Mouse (Mus musculus): ENCODE data around the gene Phldb1. TPM values are rescaled to one million over a fixed set of nuclear protein-coding genes. Genes with fewer than 3 reads are reported as not detected.
"Not testable (repeated sequence)": the region's sequence is repeated elsewhere in the genome, so short reads cannot be mapped to it uniquely, and the experiment has no call there.

Gene Phldb1
- polyA plus RNA-seq, 1 experiment from 2014 or later: 46.1 TPM

- WGBS: 85% methylated on average over 2 of the region's 2 CpGs
- Histone ChIP-seq H3K9ac (no peak overlapping the region), H3K4me3 (no peak overlapping the region), H3K4me2 (replicated peaks) (no peak overlapping the region), H3K4me1 (no peaks in the 10 kb centered on the region), H3K9me3 (0 out of 2 replicates have a peak, but pooled peaks cover 4% of the 10 kb centered on the region), H3K36me3 (peaks cover 13% of the 10 kb centered on the region), H3K27ac (no peak overlapping the region), H3K27me3 (no peaks in the 10 kb centered on the region)
- ATAC-seq (ENCODE audit: low FRiP score, low read depth): no peak
Observed at GRCm38 (mm10) chr9:44644186-44644585, 90.8 kb downstream of the Phldb1 start.

DNA sequence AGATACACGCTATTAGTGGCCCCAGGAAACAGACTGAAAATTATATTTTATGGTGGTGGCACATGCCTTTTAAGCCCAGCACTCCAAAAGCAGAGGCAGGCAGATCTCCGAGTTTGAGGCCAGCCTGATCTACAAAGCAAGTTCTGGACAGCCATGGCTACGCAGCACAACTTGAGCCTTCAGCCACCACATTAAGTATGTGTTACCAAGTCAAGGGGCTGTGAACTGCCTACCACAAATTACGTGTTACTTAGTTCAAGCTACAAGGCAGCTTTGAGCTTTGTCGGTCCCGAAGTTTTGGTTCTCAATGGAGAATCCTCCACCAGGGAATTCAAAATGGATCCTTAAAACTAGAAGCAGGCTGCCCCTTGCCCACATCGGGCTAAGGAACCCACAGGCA lies 91.9 kb downstream of the Phldb1 start:
- Histone ChIP-seq H3K36me3 (peaks cover 21% of the 10 kb centered on the region), H3K4me3 (no peak overlapping the region), H3K4me2 (replicated peaks) (no peak overlapping the region), H3K4me1 (peaks cover 6% of the 10 kb centered on the region; the same call in 1 of the 2 replicates), H3K9ac (no peak overlapping the region), H3K9me3 (0 out of 2 replicates have a peak, but pooled peaks cover 4% of the 10 kb centered on the region), H3K27ac (no peak overlapping the region), H3K27me3 (no peaks in the 10 kb centered on the region)
- no peak for ATAC-seq (ENCODE audit: low FRiP score, low read depth)
- WGBS: 92% methylated on average over 7 of the region's 7 CpGs

DNA sequence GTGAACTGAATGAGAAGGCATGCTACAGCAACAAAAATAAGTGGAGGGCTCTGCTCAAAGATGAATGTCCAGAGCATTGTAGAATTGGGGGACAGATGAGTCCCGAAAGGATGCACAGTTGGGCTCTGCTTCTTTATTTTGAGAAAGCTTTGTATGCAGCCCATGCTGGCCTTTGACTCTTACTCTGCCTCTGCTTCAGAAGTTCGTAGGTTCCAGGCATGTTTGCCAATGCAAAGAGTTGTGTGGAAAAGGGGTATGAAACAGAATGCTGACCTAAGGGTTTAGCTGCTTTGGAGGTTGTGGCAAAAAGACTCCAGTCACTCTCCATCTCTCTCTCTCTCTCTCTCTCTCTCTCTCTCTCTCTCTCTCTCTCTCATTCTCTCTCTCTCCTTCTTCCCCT lies 93.4 kb downstream of the Phldb1 start:
- H3K4me1 ChIP-seq: peaks cover 11% of the 10 kb centered on the region; the same call in 1 of the 2 replicates
- no peak overlapping the region for H3K4me2 ChIP-seq (replicated peaks)
- WGBS: 97% methylated on average over 2 of the region's 2 CpGs
- H3K9me3 ChIP-seq: 0 out of 2 replicates have a peak, but pooled peaks cover 4% of the 10 kb centered on the region
- no peak for ATAC-seq (ENCODE audit: low FRiP score, low read depth)
- H3K27me3 ChIP-seq: no peaks in the 10 kb centered on the region
- no peak overlapping the region for H3K4me3 ChIP-seq
- H3K9ac ChIP-seq: no peak overlapping the region
- H3K36me3 ChIP-seq: peaks cover 35% of the 10 kb centered on the region
- no peak overlapping the region for H3K27ac ChIP-seq

- H3K27me3 ChIP-seq: no peaks in the 10 kb centered on the region
- 94% methylated on average over 3 of the region's 3 CpGs for WGBS
- no peak overlapping the region for H3K27ac ChIP-seq
Observed at GRCm38 (mm10) chr9:44640646-44641357, 94.2 kb downstream of the Phldb1 start.

DNA sequence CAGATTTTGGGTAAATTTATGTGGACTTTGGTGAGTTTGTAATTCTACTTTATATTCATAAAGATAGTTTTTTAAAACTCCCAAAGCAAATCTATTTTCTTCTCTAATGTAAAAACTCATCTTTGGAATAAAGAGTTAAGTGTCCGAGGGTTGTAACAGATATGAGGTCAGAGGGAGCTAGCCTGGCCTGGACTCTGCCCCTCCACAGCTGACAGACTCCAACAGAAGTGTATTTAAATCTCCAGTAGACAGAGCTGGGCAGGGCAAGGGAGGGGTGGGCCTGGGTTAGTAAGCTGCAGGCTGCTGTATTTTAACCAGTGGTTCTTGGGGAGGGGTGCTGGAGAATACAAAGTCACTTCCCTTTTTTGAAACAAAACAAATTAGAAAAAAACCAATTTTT lies 95.0 kb downstream of the Phldb1 start:
- Histone ChIP-seq H3K4me1 (peaks cover 11% of the 10 kb centered on the region; the same call in 1 of the 2 replicates), H3K36me3 (peaks cover 50% of the 10 kb centered on the region)
- H3K4me3 ChIP-seq; ATAC-seq (ENCODE audit: low FRiP score, low read depth); H3K4me2 ChIP-seq (replicated peaks); H3K27me3 ChIP-seq; H3K9ac ChIP-seq; H3K27ac ChIP-seq; H3K9me3 ChIP-seq: not testable (repeated sequence)
- 93% methylated on average over 1 of the region's 1 CpGs for WGBS

More at GRCm38 (mm10) chr9:44640646-44641357, 94.2 kb downstream of the Phldb1 start:
- Histone ChIP-seq H3K4me2 (replicated peaks) (no peak overlapping the region), H3K4me1 (peaks cover 11% of the 10 kb centered on the region; the same call in 1 of the 2 replicates), H3K36me3 (peaks cover 43% of the 10 kb centered on the region), H3K4me3 (no peak overlapping the region), H3K9me3 (0 out of 2 replicates have a peak, but pooled peaks cover 4% of the 10 kb centered on the region), H3K9ac (no peak overlapping the region)
- no peak for ATAC-seq (ENCODE audit: low FRiP score, low read depth)

- ATAC-seq (ENCODE audit: low FRiP score, low read depth); H3K27ac ChIP-seq; H3K4me2 ChIP-seq (replicated peaks); H3K9ac ChIP-seq; H3K27me3 ChIP-seq; H3K9me3 ChIP-seq; H3K4me3 ChIP-seq: not testable (repeated sequence)
- 89% methylated on average over 9 of the region's 9 CpGs for WGBS
- Histone ChIP-seq H3K36me3 (peaks cover 63% of the 10 kb centered on the region), H3K4me1 (peaks cover 11% of the 10 kb centered on the region; the same call in 1 of the 2 replicates)
Observed at GRCm38 (mm10) chr9:44638726-44639125, 96.3 kb downstream of the Phldb1 start.

GRCm38 (mm10) chr9:44637551-44638169 lies 97.3 kb downstream of the Phldb1 start:
- 79% methylated on average over 15 of the region's 15 CpGs for WGBS
- Histone ChIP-seq H3K9ac (no peak overlapping the region), H3K9me3 (0 out of 2 replicates have a peak, but pooled peaks cover 4% of the 10 kb centered on the region), H3K27ac (no peak overlapping the region), H3K4me1 (peaks cover 11% of the 10 kb centered on the region; the same call in 1 of the 2 replicates), H3K27me3 (no peaks in the 10 kb centered on the region), H3K4me3 (no peak overlapping the region), H3K4me2 (replicated peaks) (no peak overlapping the region), H3K36me3 (peaks cover 73% of the 10 kb centered on the region)
- ATAC-seq (ENCODE audit: low FRiP score, low read depth): no peak

Other genes with a start within 250 kb of the Phldb1 start
- gene Cxcr5, start 173.3 kb downstream of the Phldb1 start, polyA plus RNA-seq (2015; fragmentation: Nextera tagmentation; extraction: Ambion mirVana): 0.09 TPM in 1 of 2 replicates, not detected in the other
- gene Ddx6, start 130.3 kb downstream of the Phldb1 start, polyA plus RNA-seq (2015; fragmentation: Nextera tagmentation; extraction: Ambion mirVana): 25.8 and 26.0 TPM in 2 replicates
- gene Treh, start 62.0 kb downstream of the Phldb1 start, polyA plus RNA-seq (2015; fragmentation: Nextera tagmentation; extraction: Ambion mirVana): not detected in 2 replicates
- gene Arcn1, start 32.6 kb upstream of the Phldb1 start, polyA plus RNA-seq (2015; fragmentation: Nextera tagmentation; extraction: Ambion mirVana): 207 and 225 TPM in 2 replicates
- gene Ift46, start 32.7 kb upstream of the Phldb1 start, polyA plus RNA-seq (2015; fragmentation: Nextera tagmentation; extraction: Ambion mirVana): 146 and 152 TPM in 2 replicates
- gene Tmem25, start 64.1 kb upstream of the Phldb1 start, polyA plus RNA-seq (2015; fragmentation: Nextera tagmentation; extraction: Ambion mirVana): 4.9 and 5.1 TPM in 2 replicates
- gene Ttc36, start 67.9 kb upstream of the Phldb1 start, polyA plus RNA-seq (2015; fragmentation: Nextera tagmentation; extraction: Ambion mirVana): 0.47 TPM in 1 of 2 replicates, not detected in the other
- gene Kmt2a, start 146.1 kb upstream of the Phldb1 start, polyA plus RNA-seq (2015; fragmentation: Nextera tagmentation; extraction: Ambion mirVana): 18.0 and 20.3 TPM in 2 replicates
- 613 and 626 TPM in 2 replicates for gene Atp5l, start 185.5 kb upstream of the Phldb1 start, polyA plus RNA-seq (2015; fragmentation: Nextera tagmentation; extraction: Ambion mirVana)
- gene Ube4a, start 230.4 kb upstream of the Phldb1 start, polyA plus RNA-seq (2015; fragmentation: Nextera tagmentation; extraction: Ambion mirVana): 27.0 and 27.3 TPM in 2 replicates
- 0.50 and 0.61 TPM in 2 replicates for gene Cd3g, start 245.2 kb upstream of the Phldb1 start, polyA plus RNA-seq (2015; fragmentation: Nextera tagmentation; extraction: Ambion mirVana)
- 0.15 TPM in 1 of 2 replicates, not detected in the other for gene Cd3d, start 246.6 kb upstream of the Phldb1 start, polyA plus RNA-seq (2015; fragmentation: Nextera tagmentation; extraction: Ambion mirVana)

Measured in limb, embryonic 13.5 days (tissue).